Mouse (Mus musculus): Measurements from ENCODE around the gene Ptcd1. TPM values are rescaled to one million over a fixed set of nuclear protein-coding genes. Genes with fewer than 3 reads are reported as not detected.

Gene Ptcd1
- total and polyA plus RNA-seq, 3 experiments, result 21.0 to 22.3 TPM; not detected in 1

DNA sequence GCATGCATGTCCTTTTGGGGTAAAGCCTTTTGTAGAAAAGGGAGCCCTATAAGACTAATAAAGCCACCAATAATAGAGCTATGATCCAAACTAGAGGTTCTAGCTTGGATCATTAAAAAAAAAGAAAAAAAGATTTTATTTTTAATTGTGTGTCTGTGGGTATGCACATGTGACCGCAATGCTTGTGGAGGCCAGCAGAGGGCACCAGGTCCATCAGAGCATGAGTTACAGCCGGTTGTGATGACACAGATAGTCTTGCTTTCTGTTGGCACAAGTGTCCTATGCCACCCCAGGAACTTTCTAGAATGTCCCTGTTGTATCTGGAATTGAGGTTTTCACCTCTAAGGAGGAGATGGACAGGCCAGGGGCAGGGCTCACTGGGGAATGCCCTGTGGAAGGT, 47.5 kb downstream of the Ptcd1 start:
- Histone ChIP-seq H3K36me3 (ENCODE audit: control insufficient read depth in 1 of 2, insufficient read depth in 2 of 2, low read length in 2 of 2) (peaks cover 3 to 13% of the 10 kb centered on the region in 2 experiments), H3K9me3 (replicated peaks; ENCODE audit: insufficient read depth, low read length) (no peaks in the 10 kb centered on the region), H3K27me3 (ENCODE audit: control insufficient read depth in 1 of 2, insufficient read depth in 2 of 2, low read length in 2 of 2) (no peaks in the 10 kb centered on the region), H3K27ac (ENCODE audit: control insufficient read depth, low read depth, low read length) (no peak overlapping the region), H3K79me2 (ENCODE audit: control insufficient read depth, insufficient read depth, low read length, poor library complexity) (peaks cover 55% of the 10 kb centered on the region), H3K4me1 (ENCODE audit: control insufficient read depth in 1 of 2, insufficient read depth in 2 of 2, low read length in 2 of 2) (peaks cover 4 to 14% of the 10 kb centered on the region in 2 experiments; a peak in 3 of 4 replicates), H3K9ac (ENCODE audit: control insufficient read depth, low read depth, low read length, poor library complexity, severe bottlenecking) (no peak overlapping the region), H3K4me3 (ENCODE audit: control insufficient read depth in 1 of 2, insufficient read depth in 1 of 2, low read depth in 2 of 2, low read length in 2 of 2) (no peak overlapping the region)
- TF ChIP-seq USF1 (IDR thresholded peaks at IDR 0.05; ENCODE audit: low read depth, low read length) (peak; percentile 72), MEF2A (IDR thresholded peaks at IDR 0.05; ENCODE audit: extremely low read depth, insufficient replicate concordance, low read depth, low read length, poor library complexity, severe bottlenecking) (no peak), BHLHE40 (IDR thresholded peaks at IDR 0.05; ENCODE audit: borderline replicate concordance, low read depth, low read length) (no peak), ZMIZ1 (IDR thresholded peaks at IDR 0.05; ENCODE audit: low read depth, low read length) (no peak), MAFK (IDR thresholded peaks at IDR 0.05; ENCODE audit: borderline replicate concordance, low read depth, low read length) (no peak), CHD1 (IDR thresholded peaks at IDR 0.05; ENCODE audit: low read depth, low read length) (no peak), MYC (IDR thresholded peaks at IDR 0.05; ENCODE audit: low read depth, low read length) (0 out of 2 replicates have a peak, but pooled peaks have one; percentile 53), UBTF (IDR thresholded peaks at IDR 0.05; ENCODE audit: borderline replicate concordance, insufficient read depth, low read depth, low read length) (no peak), CTCF (IDR thresholded peaks at IDR 0.05 in 2 of 3, conservative IDR thresholded peaks at IDR 0.05 in 1 of 3; ENCODE audit: control insufficient read depth in 1 of 3, insufficient read depth in 1 of 3, low read depth in 2 of 3, low read length in 3 of 3, poor library complexity in 1 of 3, severe bottlenecking in 1 of 3) (peak; percentile 60 to 71 (median 61)), RAD21 (IDR thresholded peaks at IDR 0.05; ENCODE audit: low read depth, low read length) (no peak), GABPA (IDR thresholded peaks at IDR 0.05; ENCODE audit: low read depth, low read length) (no peak), NRF1 (IDR thresholded peaks at IDR 0.05; ENCODE audit: insufficient read depth, low read depth, low read length, poor library complexity, severe bottlenecking) (no peak), SMC3 (IDR thresholded peaks at IDR 0.05; ENCODE audit: low read depth, low read length) (peak; percentile 34; the same call in 1 of the 2 replicates), HCFC1 (IDR thresholded peaks at IDR 0.05; ENCODE audit: low read depth, low read length) (no peak), POLR2A (IDR thresholded peaks at IDR 0.05; ENCODE audit: control insufficient read depth in 1 of 2, insufficient read depth in 1 of 2, low read depth in 1 of 2, low read length in 2 of 2, poor library complexity in 1 of 2) (no peak), MAX (IDR thresholded peaks at IDR 0.05; ENCODE audit: low read length) (0 out of 2 replicates have a peak, but pooled peaks have one; percentile 34)
- DNase-seq (ENCODE audit: low read depth, low spot score), result peak; percentile 67

DNA sequence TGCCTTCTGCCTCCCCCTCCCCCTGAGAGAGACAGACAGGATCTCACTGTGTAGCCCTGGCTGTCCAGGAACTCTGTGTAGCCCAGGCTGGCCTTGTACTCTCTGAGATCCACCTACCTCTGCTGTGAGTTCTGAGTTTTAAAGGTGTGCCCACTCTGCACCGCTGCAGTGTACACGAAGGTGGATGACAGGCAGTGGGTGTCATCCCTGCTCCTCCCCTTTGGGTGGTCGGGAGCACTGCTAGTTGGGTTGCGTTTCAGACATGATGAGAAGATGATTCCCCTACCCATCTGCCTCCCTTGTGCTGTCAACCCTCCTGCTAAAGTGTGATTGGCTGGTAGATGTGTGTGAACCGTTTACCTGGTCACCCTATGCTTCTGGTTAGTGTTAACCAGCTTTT, 48.4 kb downstream of the Ptcd1 start:
- TF ChIP-seq MAZ (IDR thresholded peaks at IDR 0.05; ENCODE audit: low read depth, low read length) (no peak), ETS1 (IDR thresholded peaks at IDR 0.05; ENCODE audit: low read depth, low read length) (no peak), CHD2 (IDR thresholded peaks at IDR 0.05; ENCODE audit: low read length) (no peak), MYB (IDR thresholded peaks at IDR 0.05; ENCODE audit: low read depth, low read length) (no peak), SMC3 (IDR thresholded peaks at IDR 0.05; ENCODE audit: low read depth, low read length) (no peak)
- no peak for DNase-seq (ENCODE audit: low read depth, low spot score)
- no peaks in the 10 kb centered on the region for H3K9me3 ChIP-seq (replicated peaks; ENCODE audit: insufficient read depth, low read length)
- no peak overlapping the region for H3K27ac ChIP-seq (ENCODE audit: control insufficient read depth, low read depth, low read length)
- no peaks in the 10 kb centered on the region for H3K27me3 ChIP-seq (ENCODE audit: control insufficient read depth in 1 of 2, insufficient read depth in 2 of 2, low read length in 2 of 2)
- no peak overlapping the region for H3K9ac ChIP-seq (ENCODE audit: control insufficient read depth, low read depth, low read length, poor library complexity, severe bottlenecking)
- no peak overlapping the region for H3K4me3 ChIP-seq (ENCODE audit: control insufficient read depth in 1 of 2, insufficient read depth in 1 of 2, low read depth in 2 of 2, low read length in 2 of 2)
- peaks cover 58% of the 10 kb centered on the region for H3K79me2 ChIP-seq (ENCODE audit: control insufficient read depth, insufficient read depth, low read length, poor library complexity)
- peaks cover 3 to 13% of the 10 kb centered on the region in 2 experiments for H3K36me3 ChIP-seq (ENCODE audit: control insufficient read depth in 1 of 2, insufficient read depth in 2 of 2, low read length in 2 of 2)
- H3K4me1 ChIP-seq (ENCODE audit: control insufficient read depth in 1 of 2, insufficient read depth in 2 of 2, low read length in 2 of 2), result peaks cover 4 to 18% of the 10 kb centered on the region in 2 experiments; a peak in 3 of 4 replicates

Measured in MEL (cell line).